Mouse (Mus musculus) midbrain, embryonic 11.5 days (tissue): ENCODE measurements around the gene Lmntd1. TPM values are rescaled to one million over a fixed set of nuclear protein-coding genes. Genes with fewer than 3 reads are reported as not detected.
A peak's percentile ranks its signal among the peaks of the same experiment; 100 is the strongest.

Experiments
- ATAC-seq: fragments of 200-750 bp; cut with Nextera tagmentation; 2 replicates; pipeline ENCODE4 v1.8.0; 2017; ENCODE audit warnings: moderate TSS enrichment, moderate library complexity; ENCODE audit not compliant: low FRiP score
- DNase-seq: peaks from one replicate; pipeline ENCODE4 v3.0.0; 2015; ENCODE audit warnings: low spot score; ENCODE audit errors: missing footprints
- H3K27ac ChIP-seq: fragments of 300-500 bp; sonication (generic); 2 replicates; pipeline ENCODE4 v1.5.1; 2014; ENCODE audit warnings: low read depth, low read length
- H3K27me3 ChIP-seq: fragments of 300-500 bp; sonication (generic); 2 replicates; pipeline ENCODE4 v1.6.1; 2014; ENCODE audit warnings: mild to moderate bottlenecking, low read length, moderate library complexity, mixed read lengths; ENCODE audit not compliant: control insufficient read depth, insufficient read depth
- H3K36me3 ChIP-seq: fragments of 300-500 bp; sonication (generic); 2 replicates; pipeline ENCODE4 v1.6.1; 2014; ENCODE audit warnings: mild to moderate bottlenecking, low read length, moderate library complexity, mixed read lengths; ENCODE audit not compliant: control insufficient read depth, insufficient read depth
- H3K4me1 ChIP-seq: fragments of 300-500 bp; sonication (generic); 2 replicates; pipeline ENCODE4 v1.6.1; 2014; ENCODE audit warnings: low read length; ENCODE audit not compliant: control insufficient read depth, insufficient read depth
- H3K4me2 ChIP-seq: fragments of 300-500 bp; sonication (generic); 2 replicates; pipeline ENCODE4 v1.6.1; 2014; ENCODE audit warnings: mild to moderate bottlenecking, moderate library complexity
- H3K4me3 ChIP-seq: fragments of 300-500 bp; sonication (generic); 2 replicates; pipeline ENCODE4 v1.5.1; 2014; ENCODE audit warnings: low read depth, low read length
- H3K9ac ChIP-seq: fragments of 300-500 bp; sonication (generic); 2 replicates; pipeline ENCODE4 v1.6.1; 2014; ENCODE audit warnings: low read length
- H3K9me3 ChIP-seq: fragments of 300-500 bp; sonication (generic); 2 replicates; pipeline ENCODE4 v1.6.1; 2016; ENCODE audit warnings: low read length; ENCODE audit not compliant: control insufficient read depth
- WGBS: fragments of 180-500 bp; shearing (Covaris S2); extraction: QIAGEN DNeasy Blood & Tissue Kit; methylation state at CpG from one replicate; pipeline ENCODE4 v1.1.7; 2014; 5-methylcytosine and 5-hydroxymethylcytosine counted together
- polyA plus RNA-seq: library from polyadenylated mRNA; unstranded; fragments of >200 nt; fragmentation: Nextera tagmentation; extraction: Ambion mirVana; gene quantifications from 2 replicates; pipeline ENCODE4 v1.2.1, GENCODE M21; 2014

The Lmntd1 gene
- polyA plus RNA-seq, 1 experiment from 2014 or later, result 0.18 TPM

- Histone ChIP-seq H3K9ac (no peak overlapping the region), H3K27me3 (no peaks in the 10 kb centered on the region), H3K9me3 (no peaks in the 10 kb centered on the region), H3K4me3 (no peak overlapping the region), H3K36me3 (no peaks in the 10 kb centered on the region), H3K27ac (no peak overlapping the region), H3K4me2 (no peak overlapping the region), H3K4me1 (no peaks in the 10 kb centered on the region)
- no peak for DNase-seq
- ATAC-seq, result no peak
- 72% methylated on average over 2 of the region's 2 CpGs for WGBS
These were observed 239.7 kb downstream of the Lmntd1 start for GRCm38 (mm10) chr6:145374372-145374771.

- Histone ChIP-seq H3K27me3 (no peaks in the 10 kb centered on the region), H3K27ac (no peak overlapping the region), H3K36me3 (no peaks in the 10 kb centered on the region), H3K9ac (no peak overlapping the region), H3K9me3 (no peaks in the 10 kb centered on the region), H3K4me3 (no peak overlapping the region), H3K4me1 (no peaks in the 10 kb centered on the region), H3K4me2 (no peak overlapping the region)
- DNase-seq, result no peak
- peak; percentile 33; the same call in 1 of the 2 replicates for ATAC-seq
- WGBS, result 52% methylated on average over 7 of the region's 7 CpGs
These were observed 240.4 kb downstream of the Lmntd1 start for GRCm38 (mm10) chr6:145373712-145374221.

GRCm38 (mm10) chr6:145372066-145372465 lies 242.1 kb downstream of the Lmntd1 start:
- H3K27me3 ChIP-seq, result no peaks in the 10 kb centered on the region
- H3K36me3 ChIP-seq, result no peaks in the 10 kb centered on the region
- no peak overlapping the region for H3K4me3 ChIP-seq
- no peak for DNase-seq
- H3K9me3 ChIP-seq, result no peaks in the 10 kb centered on the region
- H3K4me1 ChIP-seq, result no peaks in the 10 kb centered on the region
- ATAC-seq, result no peak
- H3K9ac ChIP-seq, result no peak overlapping the region
- no peak overlapping the region for H3K4me2 ChIP-seq
- H3K27ac ChIP-seq, result no peak overlapping the region
- 68% methylated on average over 2 of the region's 2 CpGs for WGBS

DNA sequence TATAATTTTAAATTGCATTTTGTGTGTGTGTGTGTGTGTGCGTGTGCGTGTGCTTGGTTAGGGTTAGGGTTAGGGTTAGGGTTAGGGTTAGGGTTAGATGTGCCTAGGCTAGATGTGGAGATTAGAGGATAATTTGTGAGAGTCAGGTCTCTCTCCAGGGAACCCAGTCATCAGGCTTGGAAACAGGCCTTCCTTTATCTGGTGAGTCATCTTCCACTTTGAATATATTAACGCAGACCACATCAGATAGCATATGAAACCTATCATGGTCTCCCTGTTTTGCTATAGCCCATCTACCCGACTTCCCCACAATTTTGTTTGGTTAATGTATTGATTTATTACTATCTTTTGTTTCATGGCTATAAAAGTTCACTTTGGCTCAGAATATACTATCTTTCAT lies 242.5 kb downstream of the Lmntd1 start:
- Histone ChIP-seq H3K9me3 (no peaks in the 10 kb centered on the region), H3K27me3 (no peaks in the 10 kb centered on the region), H3K4me2 (no peak overlapping the region), H3K27ac (no peak overlapping the region), H3K9ac (no peak overlapping the region), H3K36me3 (no peaks in the 10 kb centered on the region), H3K4me1 (no peaks in the 10 kb centered on the region), H3K4me3 (no peak overlapping the region)
- ATAC-seq, result no peak
- DNase-seq, result no peak
- WGBS, result 93% methylated on average over 4 of the region's 4 CpGs

- no peak for DNase-seq
- Histone ChIP-seq H3K4me2 (no peak overlapping the region), H3K27me3 (no peaks in the 10 kb centered on the region), H3K9me3 (no peaks in the 10 kb centered on the region), H3K4me3 (no peak overlapping the region), H3K4me1 (no peaks in the 10 kb centered on the region), H3K9ac (no peak overlapping the region), H3K36me3 (no peaks in the 10 kb centered on the region), H3K27ac (no peak overlapping the region)
- no peak for ATAC-seq
- WGBS, result 69% methylated on average over 3 of the region's 3 CpGs
These were observed 243.8 kb downstream of the Lmntd1 start for GRCm38 (mm10) chr6:145370302-145370701.

DNA sequence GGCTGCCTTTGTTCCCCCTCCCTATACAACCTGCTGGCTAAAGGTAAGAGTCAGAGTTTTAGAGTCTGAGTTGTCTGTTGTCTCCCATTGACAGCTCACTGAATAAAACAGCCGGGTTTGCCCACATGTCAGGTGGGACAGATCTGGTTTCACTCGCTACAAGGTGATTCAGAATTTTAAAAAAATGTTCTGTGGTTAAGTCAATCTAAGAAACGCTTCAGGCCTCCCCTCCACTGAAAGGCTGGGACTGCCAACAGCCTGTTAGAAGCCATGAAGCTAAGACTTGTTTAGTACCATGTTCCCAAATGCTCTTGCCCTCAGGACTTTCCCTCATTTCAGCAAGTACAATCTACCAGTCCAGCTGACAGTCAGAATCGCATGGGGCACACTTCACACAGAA lies 244.8 kb downstream of the Lmntd1 start:
- Histone ChIP-seq H3K27me3 (no peaks in the 10 kb centered on the region), H3K36me3 (no peaks in the 10 kb centered on the region), H3K4me2 (no peak overlapping the region), H3K4me3 (no peak overlapping the region), H3K4me1 (no peaks in the 10 kb centered on the region), H3K27ac (no peak overlapping the region), H3K9me3 (no peaks in the 10 kb centered on the region), H3K9ac (no peak overlapping the region)
- ATAC-seq (no peak), DNase-seq (no peak)
- WGBS, result 80% methylated on average over 4 of the region's 4 CpGs

DNA sequence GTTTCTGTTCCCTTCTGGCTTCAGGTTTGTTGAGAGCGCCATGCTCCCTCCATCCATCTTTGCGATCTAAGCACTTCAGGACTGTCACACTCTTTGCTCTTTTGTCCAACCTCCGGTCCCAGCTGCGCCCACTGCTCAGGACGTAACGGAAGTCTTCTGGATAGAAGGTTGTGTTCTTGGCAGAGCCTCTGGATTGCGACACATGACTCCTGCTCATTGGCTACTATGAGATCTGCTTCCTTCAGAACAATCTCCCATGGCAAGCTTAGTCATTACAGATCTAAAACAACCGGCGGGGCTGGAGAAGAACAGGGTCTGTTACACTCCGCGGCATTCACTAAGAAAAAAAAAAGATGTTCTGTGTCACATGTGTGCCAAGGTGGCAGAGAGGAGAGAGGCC lies 247.6 kb downstream of the Lmntd1 start:
- Histone ChIP-seq H3K36me3 (no peaks in the 10 kb centered on the region), H3K27me3 (no peaks in the 10 kb centered on the region), H3K4me3 (no peak overlapping the region), H3K4me1 (no peaks in the 10 kb centered on the region), H3K27ac (no peak overlapping the region), H3K9me3 (no peaks in the 10 kb centered on the region), H3K9ac (no peak overlapping the region), H3K4me2 (no peak overlapping the region)
- ATAC-seq (no peak), DNase-seq (no peak)
- 94% methylated on average over 11 of the region's 11 CpGs for WGBS

DNA sequence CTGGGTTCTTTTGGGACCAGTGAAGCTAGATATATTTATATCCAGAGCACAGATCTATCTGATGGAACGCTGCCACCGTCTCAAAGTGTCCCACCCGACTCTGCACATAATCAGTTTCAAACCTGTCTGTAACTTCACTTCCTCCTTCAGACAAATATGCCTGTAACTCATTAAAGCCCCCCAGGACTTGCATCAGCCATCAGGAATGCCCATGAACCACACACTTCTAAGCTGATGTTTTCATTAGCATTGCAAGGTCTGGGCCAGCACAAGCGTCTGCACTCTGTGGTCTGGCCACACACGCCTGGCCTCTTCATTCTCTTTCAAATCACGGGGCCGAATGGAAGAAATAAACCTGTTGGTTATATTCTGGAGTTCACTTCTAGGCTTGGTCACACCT lies 250.4 kb downstream of the Lmntd1 start:
- Histone ChIP-seq H3K9me3 (no peaks in the 10 kb centered on the region), H3K9ac (no peak overlapping the region), H3K27me3 (no peaks in the 10 kb centered on the region), H3K4me1 (no peaks in the 10 kb centered on the region), H3K27ac (no peak overlapping the region), H3K36me3 (no peaks in the 10 kb centered on the region), H3K4me2 (no peak overlapping the region), H3K4me3 (no peak overlapping the region)
- ATAC-seq, result no peak
- DNase-seq, result no peak
- WGBS, result 83% methylated on average over 7 of the region's 7 CpGs

GRCm38 (mm10) chr6:145361109-145361694 lies 252.9 kb downstream of the Lmntd1 start:
- Histone ChIP-seq H3K4me2 (no peak overlapping the region), H3K27me3 (no peaks in the 10 kb centered on the region), H3K9me3 (no peaks in the 10 kb centered on the region), H3K36me3 (no peaks in the 10 kb centered on the region), H3K27ac (no peak overlapping the region), H3K4me1 (no peaks in the 10 kb centered on the region), H3K9ac (no peak overlapping the region), H3K4me3 (no peak overlapping the region)
- ATAC-seq (no peak), DNase-seq (no peak)
- 65% methylated on average over 12 of the region's 12 CpGs for WGBS
